Mouse (Mus musculus): Measurements from ENCODE around the gene Gm5737. TPM values are rescaled to one million over a fixed set of nuclear protein-coding genes. Genes with fewer than 3 reads are reported as not detected.

Gm5737 gene
- polyA plus RNA-seq, 1 experiment from 2014 or later, result 0.17 TPM

DNA sequence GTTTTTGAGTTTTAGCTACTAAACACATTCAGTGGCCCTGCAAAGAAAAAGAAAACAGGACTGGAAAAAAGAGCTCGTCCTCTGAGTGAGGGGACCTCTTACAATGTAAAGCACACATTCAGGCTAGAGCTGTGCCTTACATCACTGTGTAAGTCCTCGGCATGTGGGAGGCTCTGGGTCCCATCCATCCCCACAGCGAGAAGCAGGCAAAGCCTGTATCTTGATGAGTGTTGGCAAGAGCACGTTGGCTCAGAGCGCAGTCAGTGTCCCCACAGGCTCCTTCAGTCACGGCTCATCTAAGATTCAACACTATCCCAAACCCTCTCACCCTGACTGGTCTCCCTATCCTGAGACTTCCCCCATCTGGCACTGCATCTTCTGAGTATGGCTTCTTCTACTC is 66.1 kb downstream of the Gm5737 start:
- no peak overlapping the region for H3K9ac ChIP-seq (replicated peaks; ENCODE audit: low read length)
- DNase-seq, result no peak
- H3K9me3 ChIP-seq (ENCODE audit: control insufficient read depth, low read length), result no peaks in the 10 kb centered on the region
- H3K27ac ChIP-seq (replicated peaks; ENCODE audit: low read depth, low read length), result no peak overlapping the region
- ATAC-seq (ENCODE audit: low FRiP score, low TSS enrichment), result no peak
- no peaks in the 10 kb centered on the region for H3K4me1 ChIP-seq (ENCODE audit: control insufficient read depth, insufficient read depth, low read length)
- H3K27me3 ChIP-seq (ENCODE audit: control insufficient read depth, insufficient read depth, low read length), result no peaks in the 10 kb centered on the region
- H3K4me2 ChIP-seq (ENCODE audit: low read length), result no peak overlapping the region
- H3K36me3 ChIP-seq (ENCODE audit: control insufficient read depth, insufficient read depth, low read length), result peaks cover 15% of the 10 kb centered on the region; the same call in 1 of the 2 replicates
- WGBS, result 80% methylated on average over 6 of the region's 6 CpGs
- no peak overlapping the region for H3K4me3 ChIP-seq (replicated peaks; ENCODE audit: low read depth, low read length)

GRCm38 (mm10) chr7:120879972-120880371 is 67.8 kb downstream of the Gm5737 start:
- Histone ChIP-seq H3K4me1 (ENCODE audit: control insufficient read depth, insufficient read depth, low read length) (no peaks in the 10 kb centered on the region), H3K27ac (replicated peaks; ENCODE audit: low read depth, low read length) (no peak overlapping the region), H3K27me3 (ENCODE audit: control insufficient read depth, insufficient read depth, low read length) (no peaks in the 10 kb centered on the region), H3K4me2 (ENCODE audit: low read length) (no peak overlapping the region), H3K9me3 (ENCODE audit: control insufficient read depth, low read length) (no peaks in the 10 kb centered on the region), H3K9ac (replicated peaks; ENCODE audit: low read length) (no peak overlapping the region), H3K4me3 (replicated peaks; ENCODE audit: low read depth, low read length) (no peak overlapping the region), H3K36me3 (ENCODE audit: control insufficient read depth, insufficient read depth, low read length) (peaks cover 23% of the 10 kb centered on the region)
- 88% methylated on average over 3 of the region's 3 CpGs for WGBS
- no peak for DNase-seq
- no peak for ATAC-seq (ENCODE audit: low FRiP score, low TSS enrichment)

DNA sequence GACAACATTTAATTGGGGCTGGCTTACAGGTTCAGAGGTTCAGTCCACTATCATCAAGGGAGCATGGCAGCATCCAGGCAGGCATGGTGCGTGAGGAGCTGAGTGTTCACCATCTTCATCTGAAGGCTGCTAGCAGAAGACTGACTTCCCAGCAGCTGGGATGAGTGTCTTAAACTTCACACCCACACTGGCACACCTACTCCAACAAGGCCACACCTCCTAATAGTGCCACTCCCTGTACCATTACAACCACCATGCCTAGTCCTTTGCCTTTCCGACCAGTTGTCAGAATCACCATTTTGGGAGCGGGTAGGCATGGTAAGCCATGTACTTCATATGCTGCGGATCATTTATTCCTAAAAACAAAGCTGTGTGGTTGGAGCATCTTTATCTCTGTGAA is 68.6 kb downstream of the Gm5737 start:
- H3K9ac ChIP-seq (replicated peaks; ENCODE audit: low read length), result no peak overlapping the region
- no peak overlapping the region for H3K4me3 ChIP-seq (replicated peaks; ENCODE audit: low read depth, low read length)
- H3K4me1 ChIP-seq (ENCODE audit: control insufficient read depth, insufficient read depth, low read length), result no peaks in the 10 kb centered on the region
- no peak overlapping the region for H3K27ac ChIP-seq (replicated peaks; ENCODE audit: low read depth, low read length)
- H3K9me3 ChIP-seq (ENCODE audit: control insufficient read depth, low read length), result no peaks in the 10 kb centered on the region
- peaks cover 29% of the 10 kb centered on the region for H3K36me3 ChIP-seq (ENCODE audit: control insufficient read depth, insufficient read depth, low read length)
- H3K27me3 ChIP-seq (ENCODE audit: control insufficient read depth, insufficient read depth, low read length), result no peaks in the 10 kb centered on the region
- WGBS, result 96% methylated on average over 4 of the region's 4 CpGs
- DNase-seq, result no peak
- ATAC-seq (ENCODE audit: low FRiP score, low TSS enrichment), result no peak
- H3K4me2 ChIP-seq (ENCODE audit: low read length), result no peak overlapping the region

Other genes with a start within 250 kb of the Gm5737 start
- gene Uqcrc2, start 177.2 kb upstream of the Gm5737 start, polyA plus RNA-seq (2014; fragmentation: Nextera tagmentation; extraction: Ambion mirVana), result 227 and 243 TPM in 2 replicates
- 0.36 and 0.45 TPM in 2 replicates for gene Pdzd9, start 142.0 kb upstream of the Gm5737 start, polyA plus RNA-seq (2014; fragmentation: Nextera tagmentation; extraction: Ambion mirVana)
- gene Mosmo, start 134.7 kb upstream of the Gm5737 start, polyA plus RNA-seq (2014; fragmentation: Nextera tagmentation; extraction: Ambion mirVana), result 15.7 and 18.8 TPM in 2 replicates
- gene Vwa3a, start 73.0 kb upstream of the Gm5737 start, polyA plus RNA-seq (2014; fragmentation: Nextera tagmentation; extraction: Ambion mirVana), result 1.3 TPM in 2 replicates
- gene Eef2k, start 30.5 kb downstream of the Gm5737 start, polyA plus RNA-seq (2014; fragmentation: Nextera tagmentation; extraction: Ambion mirVana), result 13.1 and 14.9 TPM in 2 replicates
- gene Polr3e, start 105.4 kb downstream of the Gm5737 start, polyA plus RNA-seq (2014; fragmentation: Nextera tagmentation; extraction: Ambion mirVana), result 20.6 and 21.6 TPM in 2 replicates
- gene Cdr2, start 169.9 kb downstream of the Gm5737 start, polyA plus RNA-seq (2014; fragmentation: Nextera tagmentation; extraction: Ambion mirVana), result 16.3 and 17.8 TPM in 2 replicates
- 0.28 TPM in 1 of 2 replicates, not detected in the other for gene Mfsd13b, start 170.1 kb downstream of the Gm5737 start, polyA plus RNA-seq (2014; fragmentation: Nextera tagmentation; extraction: Ambion mirVana)
- gene Mettl9, start 222.1 kb downstream of the Gm5737 start, polyA plus RNA-seq (2014; fragmentation: Nextera tagmentation; extraction: Ambion mirVana), result 209 and 227 TPM in 2 replicates

Data from midbrain, embryonic 14.5 days (tissue).